Mouse (Mus musculus): ENCODE data around the gene Ramp2.

Ramp2 gene

DNA sequence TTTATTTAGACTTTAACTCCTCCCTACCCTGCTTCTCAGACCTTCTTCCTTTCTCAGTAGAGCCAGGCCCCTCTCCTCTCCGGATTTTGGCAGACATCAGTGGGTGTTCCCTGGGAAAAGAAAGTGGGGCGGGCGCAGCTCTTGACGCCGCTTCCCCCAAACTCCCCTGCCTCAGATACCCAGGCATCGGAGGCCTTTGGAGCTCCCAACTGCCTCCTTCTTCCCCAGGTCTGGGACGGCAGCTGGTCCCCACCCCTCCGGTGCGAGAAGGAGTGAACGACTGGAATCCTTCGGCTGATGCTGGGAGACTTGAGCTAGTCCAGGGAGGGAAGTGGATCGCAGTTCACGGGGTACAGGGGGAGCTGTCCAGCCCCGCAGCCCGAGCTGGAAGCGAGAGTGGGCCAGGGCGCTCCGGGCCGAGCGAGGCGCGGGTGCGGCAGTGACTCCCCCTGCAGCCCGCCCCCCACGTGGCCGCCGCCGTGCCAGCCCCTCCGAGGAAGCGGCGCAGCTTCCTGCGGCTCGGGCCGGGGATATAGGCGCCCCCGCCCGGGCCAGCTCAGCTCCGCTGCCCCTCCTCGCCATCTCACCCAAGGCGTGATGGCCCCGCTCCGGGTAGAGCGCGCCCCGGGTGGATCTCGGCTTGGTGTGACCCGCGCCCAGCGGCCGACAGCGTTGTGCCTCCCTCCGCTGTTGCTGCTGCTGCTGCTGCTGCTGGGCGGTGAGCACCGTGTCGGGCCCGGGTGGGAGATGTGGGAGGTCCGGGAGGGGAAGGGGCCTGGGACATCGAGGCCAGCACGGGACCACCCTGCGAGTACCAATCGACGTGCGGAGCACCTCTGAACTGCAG is at the start of gene Ramp2:
Gene Ramp2 (plus strand): TSS at position 174 of the 847 bp plus-strand sequence.
- in situ Hi-C loops (cut with MboI, MseI): no loop called here

DNA sequence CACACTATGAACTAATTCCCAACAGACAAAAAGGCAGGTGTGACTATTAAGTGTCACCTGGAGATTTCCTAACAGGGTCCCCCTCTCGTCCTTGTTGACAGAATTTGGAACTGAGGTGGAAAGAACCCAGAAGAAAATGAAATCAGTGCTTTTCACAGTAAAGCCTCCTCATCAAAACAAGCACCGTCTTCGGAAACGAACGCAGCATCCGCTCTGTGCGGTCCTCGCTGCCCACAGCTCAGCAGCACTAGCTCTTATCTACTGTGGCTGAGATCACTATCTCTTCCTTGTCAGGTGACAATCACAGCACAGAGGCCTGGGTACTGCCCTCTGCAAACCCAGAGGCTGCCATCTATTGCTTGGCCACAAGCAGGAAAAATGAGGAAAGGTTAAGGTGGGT is 49.7 kb upstream of the Ramp2 start:
- in situ Hi-C loops (cut with MboI, MseI): no loop called here

DNA sequence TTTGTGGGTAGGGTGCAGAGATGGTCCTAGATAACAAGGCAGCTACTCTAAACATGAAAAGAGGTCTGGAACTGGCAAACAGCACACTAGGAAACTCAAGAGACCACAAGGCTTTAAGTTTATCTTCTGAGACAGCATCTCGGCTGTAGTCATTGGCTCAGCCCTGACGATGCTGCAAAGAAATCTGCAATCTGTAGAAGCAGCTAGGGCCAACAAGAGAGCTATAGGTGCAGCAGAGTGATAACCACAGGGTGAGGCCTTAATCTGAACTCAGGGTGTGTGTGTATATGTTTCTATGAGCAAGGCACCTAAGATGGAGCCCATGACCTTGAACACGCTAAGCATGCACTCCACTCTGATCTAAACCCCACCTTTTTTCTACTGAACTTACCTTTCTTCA is 46.3 kb upstream of the Ramp2 start:
- in situ Hi-C loops (cut with MboI, MseI): no loop called here

DNA sequence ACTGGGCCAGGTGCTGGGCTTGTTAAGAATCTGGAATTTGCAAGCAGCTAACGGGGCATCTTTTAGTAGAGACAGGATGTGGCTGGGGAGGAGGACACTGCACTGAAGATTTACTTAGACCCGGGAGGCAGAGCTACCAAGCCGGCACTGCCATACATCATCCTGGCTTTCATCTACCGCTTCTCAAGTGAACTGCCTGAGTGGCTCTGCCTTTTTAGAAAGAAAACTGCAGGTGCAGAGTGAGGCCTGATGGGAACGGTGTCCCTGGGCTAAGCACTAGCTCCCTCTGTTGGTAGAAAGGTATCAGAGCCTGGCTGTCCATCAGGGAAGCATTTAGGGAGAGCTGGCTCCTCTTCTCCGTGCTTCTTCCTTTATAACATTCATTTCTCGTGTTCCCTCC is 44.8 kb upstream of the Ramp2 start:
- in situ Hi-C loops (cut with MboI, MseI): loop anchor here (10.0 kb wide), 1 partner anchor 94 kb away; no protein-coding TSS in a partner anchor

DNA sequence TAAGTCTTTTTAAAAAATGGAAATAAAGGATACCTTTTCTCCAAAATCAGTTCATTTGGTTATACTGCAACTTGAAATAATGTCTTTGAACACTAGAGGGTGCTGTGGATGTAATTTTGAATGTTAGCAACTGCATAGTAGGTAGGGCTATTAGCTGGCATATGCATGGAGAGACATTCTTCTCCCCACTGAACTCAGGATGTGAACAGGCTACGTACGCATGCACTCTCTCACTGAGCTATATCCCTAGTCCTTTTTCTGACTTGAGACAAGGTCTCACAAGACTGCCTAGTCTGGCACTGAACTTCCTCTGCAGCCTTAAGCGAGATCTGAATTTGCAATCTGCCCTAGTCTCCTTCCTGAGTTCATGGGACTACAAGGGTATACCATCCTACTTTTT is 33.9 kb upstream of the Ramp2 start:
- in situ Hi-C loops (cut with MboI, MseI): no loop called here

DNA sequence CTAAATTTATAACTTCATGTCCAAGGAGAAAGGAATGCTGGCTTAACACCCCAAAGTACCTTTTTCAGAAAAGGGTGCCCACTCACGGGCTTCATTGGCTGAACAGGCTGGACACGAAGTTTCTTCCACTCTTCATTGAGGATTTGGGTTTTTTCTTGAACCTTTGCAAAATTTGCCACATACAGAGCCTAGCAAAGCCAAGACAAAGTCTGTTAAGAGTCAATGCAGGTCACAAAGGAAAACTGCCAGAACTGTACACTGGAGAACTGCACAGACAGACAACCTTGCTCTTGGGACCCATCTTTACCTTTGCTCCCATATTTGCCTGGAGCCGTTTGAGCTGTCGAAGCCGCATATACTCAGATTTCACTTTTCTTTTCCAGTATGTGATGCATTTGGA is 28.9 kb upstream of the Ramp2 start:
- in situ Hi-C loops (cut with MboI, MseI): no loop called here

DNA sequence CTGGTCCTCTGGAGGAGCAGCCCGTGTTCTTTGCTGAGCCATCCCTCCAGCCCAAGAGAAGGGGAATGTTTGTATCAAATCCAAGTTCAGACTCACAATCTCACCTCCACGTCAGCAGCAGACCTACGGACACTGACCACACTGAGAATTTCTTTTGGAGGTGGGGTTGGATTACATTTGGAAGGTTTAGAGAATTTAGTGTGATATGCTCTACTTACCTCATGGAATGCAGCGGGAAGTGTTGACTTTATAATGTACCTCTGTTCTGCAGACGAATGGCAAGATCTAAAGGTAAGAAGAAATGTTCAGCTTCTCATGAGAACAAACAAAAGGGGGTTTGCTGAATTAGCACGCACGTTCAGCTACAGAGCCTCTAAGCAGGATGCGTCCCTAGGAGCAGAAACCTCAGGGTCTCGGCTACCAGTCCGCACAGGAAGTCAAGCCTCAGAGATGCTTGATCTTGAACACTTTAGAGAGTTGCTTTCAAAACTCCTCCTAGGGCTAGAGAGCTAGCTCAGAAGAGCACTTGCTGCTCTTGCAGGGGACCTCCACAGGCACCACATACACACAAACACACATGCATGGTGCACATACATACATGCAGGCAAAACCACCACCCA is 27.3 kb upstream of the Ramp2 start:
- in situ Hi-C loops (cut with MboI, MseI): no loop called here

DNA sequence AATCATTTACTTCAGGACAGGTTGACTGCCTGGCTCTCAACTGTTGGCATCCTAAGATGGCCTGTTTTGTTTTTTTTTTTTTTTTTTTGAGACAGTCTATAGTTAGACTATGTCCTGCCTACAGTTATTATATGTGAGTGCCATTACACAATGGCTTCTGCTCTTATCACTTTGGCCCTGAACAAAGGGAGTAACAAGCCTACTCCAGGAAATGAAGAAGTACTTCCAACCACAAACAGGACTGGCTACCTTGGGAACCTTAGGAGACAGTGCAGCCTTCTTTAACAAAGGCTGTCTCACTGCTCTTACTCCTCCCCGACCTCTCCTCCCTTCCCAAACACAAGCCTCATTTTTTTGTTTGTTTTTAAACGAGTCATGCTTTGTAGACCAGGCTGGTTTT is 25.0 kb upstream of the Ramp2 start:
- in situ Hi-C loops (cut with MboI, MseI): no loop called here

DNA sequence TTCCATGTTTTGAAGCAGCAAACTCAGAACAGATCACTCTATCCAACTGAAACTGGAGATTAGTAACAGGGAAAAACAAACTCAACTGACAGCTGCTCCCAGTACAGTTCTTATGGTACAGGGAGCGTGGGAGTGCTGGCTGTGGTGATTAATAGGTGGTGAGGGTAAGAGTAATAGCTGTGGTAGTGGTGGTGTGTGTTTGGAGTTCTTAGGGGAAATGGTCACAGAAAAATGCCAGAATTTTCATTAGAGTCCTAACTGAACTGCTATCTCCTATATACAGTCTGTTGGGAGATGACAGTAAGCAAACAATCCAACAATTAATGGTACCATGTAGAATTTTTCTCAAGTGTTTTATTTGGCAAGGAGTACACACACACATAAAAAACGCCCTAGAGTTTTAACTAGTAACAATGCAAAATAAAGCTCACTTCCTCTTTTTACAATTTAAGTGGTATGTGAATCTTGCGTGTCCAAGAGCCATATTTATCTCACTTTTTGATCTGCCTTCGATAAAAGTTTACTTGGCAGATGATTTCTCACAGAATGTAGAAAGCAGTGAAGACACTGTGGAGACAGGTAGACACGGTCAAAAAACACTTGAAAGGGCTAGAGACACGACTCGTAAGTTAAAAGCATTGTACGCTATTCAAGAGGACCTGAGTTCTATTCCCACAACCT is 24.4 kb upstream of the Ramp2 start:
- in situ Hi-C loops (cut with MboI, MseI): no loop called here

DNA sequence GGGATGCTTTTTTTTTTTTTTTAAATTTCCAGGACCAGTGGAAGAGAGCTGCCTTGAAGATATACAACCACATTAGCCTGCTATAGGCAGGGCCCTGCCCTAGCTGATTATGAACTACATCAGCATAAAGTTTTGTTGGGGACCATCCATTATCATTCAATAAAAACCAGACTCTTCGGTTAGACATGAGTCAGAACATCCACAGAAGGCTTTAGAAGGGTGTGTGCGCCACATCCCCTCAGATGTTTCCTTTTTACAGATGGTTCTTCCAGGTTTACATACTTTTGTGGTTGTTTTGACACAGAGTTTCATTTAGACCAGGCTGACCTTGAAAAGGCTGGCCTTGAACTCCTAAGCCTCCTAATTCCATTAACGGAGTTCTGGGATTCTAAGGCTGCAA is 21.5 kb upstream of the Ramp2 start:
- in situ Hi-C loops (cut with MboI, MseI): no loop called here

DNA sequence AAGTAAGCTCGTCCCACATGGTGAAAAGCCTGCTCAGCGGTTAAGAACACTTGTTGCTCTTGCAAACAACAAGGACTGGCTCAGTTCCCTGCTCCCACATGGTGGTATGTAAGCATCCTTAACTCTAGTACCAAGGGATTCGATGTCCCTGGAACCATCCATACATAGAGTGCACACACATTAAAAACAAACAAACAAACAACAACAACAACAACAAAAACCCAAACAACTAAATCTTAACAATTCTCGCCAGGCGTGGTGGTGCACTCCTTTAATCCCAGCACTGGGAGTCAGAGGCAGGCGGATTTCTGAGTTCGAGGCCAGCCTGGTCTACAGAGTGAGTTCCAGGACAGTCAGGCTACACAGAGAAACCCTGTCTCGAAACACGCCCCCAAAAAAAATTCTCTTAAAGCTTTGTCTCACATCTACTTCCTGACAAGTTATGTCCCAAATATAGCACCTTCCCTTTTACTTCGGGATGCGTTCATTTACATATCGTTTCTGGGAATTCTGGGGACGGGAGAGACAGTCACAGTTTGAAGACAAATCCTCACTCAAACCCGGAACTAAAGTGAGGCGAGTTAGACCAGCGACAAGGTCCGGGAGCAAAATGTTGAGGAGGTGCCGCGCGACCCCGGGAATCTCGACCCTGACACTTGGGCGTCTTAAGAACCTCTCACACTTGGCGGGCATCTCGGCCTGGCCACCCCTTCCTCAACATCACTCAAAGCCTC is 20.3 kb upstream of the Ramp2 start:
- in situ Hi-C loops (cut with MboI, MseI): no loop called here

DNA sequence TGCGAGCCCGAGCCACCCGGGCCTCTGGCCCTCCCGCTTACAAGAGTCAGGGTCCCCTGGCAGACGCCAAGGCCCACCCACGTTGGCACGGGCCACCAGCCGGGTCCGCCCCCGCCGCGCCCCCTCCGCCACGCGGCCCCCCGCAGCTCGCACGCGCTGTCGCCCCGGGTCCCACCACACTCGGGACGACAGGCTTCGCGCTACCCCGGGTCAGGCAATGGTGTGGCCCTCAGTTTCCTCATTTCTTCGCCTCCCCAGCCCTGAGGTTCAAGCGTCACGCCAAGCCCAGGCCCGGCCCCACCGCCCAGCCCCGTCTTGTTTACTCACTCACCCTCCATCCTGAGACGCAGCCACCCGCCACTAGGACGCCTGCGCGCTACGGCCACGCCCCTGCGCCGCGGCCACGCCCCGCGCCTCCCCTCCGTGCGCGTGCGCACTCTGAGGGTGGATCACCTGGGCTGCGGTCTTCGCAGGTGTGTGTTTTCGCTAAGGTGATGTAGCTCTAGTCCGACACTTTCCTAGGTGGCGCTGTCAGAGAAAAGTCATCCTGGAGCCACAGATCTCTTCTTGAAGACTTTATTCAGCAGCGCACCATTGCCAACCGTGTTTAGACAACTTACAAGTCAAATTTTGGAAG is 19.6 kb upstream of the Ramp2 start, which contains the start of gene Ezh1:
Gene Ezh1 (minus strand): TSS at position 399 of the 637 bp plus-strand sequence.
- in situ Hi-C loops (cut with MboI, MseI): no loop called here

DNA sequence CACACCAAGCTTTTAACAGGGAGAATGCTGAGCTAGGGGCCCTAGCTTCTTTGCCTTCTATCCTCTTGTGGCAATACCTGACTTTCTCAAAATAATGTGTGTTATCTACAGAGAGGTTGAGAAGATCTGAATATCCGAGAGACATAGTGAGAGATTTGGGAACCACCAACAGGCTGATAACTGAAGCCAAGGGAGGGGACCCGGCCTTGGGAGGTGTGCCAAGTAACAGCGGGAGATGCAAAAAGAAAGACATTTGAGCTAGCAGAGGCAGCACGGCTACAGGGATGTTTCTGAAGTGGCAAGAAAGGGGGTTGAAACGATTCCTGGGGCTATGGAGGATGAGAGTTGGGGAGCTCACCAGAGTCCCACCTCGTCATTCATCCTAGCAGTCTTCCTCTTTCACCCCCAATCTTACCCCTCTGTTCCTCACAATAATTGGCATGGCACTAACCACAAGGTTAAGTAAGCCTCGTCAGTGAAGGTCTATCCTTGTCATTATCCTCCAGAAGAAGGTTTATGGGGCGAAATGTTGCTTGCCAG is 16.4 kb upstream of the Ramp2 start:
- in situ Hi-C loops (cut with MboI, MseI): no loop called here

DNA sequence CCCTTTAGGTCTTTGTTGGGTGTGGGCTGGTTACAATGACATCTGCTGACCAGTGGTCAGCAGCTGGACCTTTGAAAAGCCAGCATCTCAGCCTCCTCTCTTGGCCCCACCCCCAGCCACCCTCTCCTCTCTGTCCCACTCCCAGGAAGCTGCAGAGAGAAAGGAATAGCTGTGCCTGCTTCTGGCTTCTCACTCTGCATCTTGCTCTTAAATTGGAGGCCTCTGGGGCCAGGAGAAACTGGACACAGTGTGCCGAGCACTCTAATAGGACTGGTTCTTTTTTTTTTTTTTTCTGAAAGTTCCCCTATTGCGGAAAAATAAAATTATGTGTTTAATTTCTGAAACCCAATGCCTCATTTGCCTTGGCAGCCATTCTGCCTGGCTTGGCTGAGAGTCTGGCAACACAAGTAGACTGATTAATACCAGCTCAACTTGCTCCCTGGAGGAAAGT is 15.7 kb upstream of the Ramp2 start:
- in situ Hi-C loops (cut with MboI, MseI): no loop called here

DNA sequence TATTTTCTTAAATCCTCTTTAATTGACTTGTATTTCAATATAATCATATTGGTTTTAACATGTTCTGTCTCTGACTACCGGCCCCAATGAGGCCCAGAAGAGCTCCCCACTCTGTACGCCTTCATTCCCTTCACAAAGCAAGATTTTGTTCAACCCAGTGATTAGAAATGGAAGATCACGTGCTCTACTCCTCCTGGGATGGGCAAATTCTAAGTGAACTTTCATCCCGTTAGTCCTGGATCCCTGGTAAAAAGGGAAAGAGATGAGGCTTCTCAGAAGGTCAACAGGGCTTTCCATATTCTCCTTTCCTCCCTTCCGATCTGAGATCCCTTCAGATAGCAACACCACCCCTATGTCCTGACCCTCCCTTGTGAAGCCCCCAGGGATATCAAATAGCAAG is 15.3 kb upstream of the Ramp2 start:
- in situ Hi-C loops (cut with MboI, MseI): no loop called here

DNA sequence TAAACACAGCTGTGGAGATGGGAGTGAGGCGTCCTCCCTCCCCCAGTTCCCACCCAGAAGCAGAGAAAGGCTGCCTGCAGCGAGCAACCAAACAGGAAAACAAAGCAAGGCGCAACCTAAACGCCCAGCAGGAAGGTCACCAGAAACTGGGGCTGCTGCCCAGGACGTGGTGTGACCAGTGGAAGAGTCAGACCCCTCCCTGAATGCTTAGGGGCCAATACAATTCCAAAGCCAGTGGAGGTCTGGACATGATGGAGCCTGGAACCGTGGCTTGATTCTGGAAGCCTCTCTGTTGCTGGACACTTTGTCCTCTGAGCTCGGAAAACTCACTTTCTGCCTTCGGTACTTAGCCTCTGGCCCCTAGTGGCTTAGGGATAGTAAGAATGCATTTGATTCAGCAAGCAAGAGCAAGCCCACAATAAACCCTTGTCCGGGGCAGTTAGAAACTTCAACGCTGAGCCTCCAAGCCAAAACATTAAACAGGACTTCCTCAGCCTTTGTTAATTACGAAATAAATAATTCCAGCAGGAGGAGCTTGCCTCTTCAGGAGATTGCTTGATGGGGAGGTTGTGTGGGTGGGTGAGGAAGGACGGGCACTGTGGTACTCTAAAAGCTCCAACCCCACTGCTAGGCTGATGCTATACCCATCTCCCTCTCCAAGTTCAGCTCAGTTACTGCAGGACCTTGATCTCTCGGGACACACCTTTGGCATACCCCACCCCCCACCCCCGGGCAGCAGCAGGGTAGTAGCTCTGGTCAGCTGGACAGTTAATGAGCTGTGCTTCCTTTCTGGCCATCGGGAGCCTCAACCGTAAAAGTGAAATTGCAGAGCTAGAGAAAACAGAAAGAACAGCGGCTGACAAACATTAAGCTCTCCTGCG is 14.6 kb upstream of the Ramp2 start:
- in situ Hi-C loops (cut with MboI, MseI): no loop called here

DNA sequence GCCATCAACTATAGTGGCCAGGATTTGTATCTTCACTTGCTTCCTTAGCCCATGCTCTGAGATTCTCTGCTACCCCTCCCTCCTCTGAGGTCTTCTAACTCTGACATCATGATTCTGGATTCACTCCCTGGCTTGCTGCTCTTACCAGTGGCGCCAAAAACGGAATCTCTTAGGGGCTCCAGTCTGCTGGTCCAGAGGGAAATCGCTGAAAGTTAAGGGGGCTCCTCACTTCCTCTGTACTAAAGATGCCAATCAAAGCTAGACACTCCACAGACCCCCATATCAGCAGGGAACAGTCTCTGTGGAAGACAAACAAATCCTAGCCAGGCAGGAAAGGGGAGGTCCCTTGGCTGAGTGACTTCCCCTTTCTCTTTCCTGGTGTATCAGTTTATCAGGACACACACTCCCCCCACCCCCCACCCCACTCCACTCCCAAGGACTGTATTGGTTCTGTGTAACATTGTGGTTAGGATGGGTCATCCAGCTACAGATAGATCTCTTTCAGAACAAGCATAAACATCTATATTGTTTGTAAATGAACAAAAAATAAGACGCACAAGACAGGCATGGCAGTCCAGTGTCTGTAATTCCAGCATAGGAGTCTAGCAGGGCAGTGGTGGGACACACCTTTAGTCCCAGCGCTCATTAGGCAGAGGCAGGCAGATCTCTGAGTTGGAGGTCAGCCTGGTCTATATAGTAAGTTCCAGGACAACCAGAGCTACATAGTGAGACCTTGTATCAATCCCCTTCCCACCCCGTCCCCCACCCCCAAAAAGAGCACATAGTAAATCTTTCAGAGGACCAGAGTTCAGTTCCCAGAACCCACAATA is 13.6 kb upstream of the Ramp2 start:
- in situ Hi-C loops (cut with MboI, MseI): no loop called here

DNA sequence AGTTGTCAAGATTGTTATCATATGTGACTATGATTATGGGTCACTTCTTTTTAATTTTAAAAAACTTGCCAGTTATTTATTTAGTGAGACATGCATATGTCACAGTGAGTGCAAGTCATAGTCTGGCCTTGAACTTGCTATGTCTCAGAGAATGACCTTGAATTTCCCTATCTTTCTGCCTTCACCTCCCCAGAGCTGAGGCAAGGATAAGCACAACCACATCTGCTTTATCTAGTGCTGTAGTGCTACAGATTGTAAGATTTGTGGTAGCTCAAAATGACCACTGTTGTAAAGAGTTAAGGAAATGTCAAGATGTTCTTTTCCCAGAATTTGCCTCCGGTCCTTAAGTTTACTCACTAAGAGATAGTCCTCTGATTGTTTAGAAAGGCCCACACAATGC is 12.6 kb upstream of the Ramp2 start:
- in situ Hi-C loops (cut with MboI, MseI): no loop called here

DNA sequence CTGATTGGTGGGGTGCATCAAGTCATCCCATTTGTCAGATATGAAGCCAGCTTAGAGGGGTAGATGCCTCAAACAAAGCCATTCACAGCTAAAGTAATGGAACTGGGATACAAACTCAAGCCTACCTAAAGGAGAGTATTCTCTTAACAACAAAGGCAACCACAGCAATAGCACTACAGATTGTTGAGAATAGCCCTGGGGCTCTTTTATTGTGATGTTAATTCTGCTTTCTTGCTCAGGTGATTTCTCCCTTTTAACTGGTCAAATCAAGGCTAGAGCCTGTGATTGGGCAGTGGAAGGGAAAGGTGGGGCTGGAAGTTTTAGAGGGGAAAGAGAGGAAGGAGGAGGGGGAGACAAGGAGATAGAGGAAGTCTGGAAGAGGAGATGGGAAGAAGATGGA is 11.7 kb upstream of the Ramp2 start:
- in situ Hi-C loops (cut with MboI, MseI): no loop called here

All from regulatory T cell (primary cell).